Mouse (Mus musculus) olfactory bulb, adult 2 months (tissue): ENCODE results near the gene Il11ra1.

Source experiments
- CTCF ChIP-seq: fragments of 200-500 bp; IDR thresholded peaks from 2 replicates; pipeline ENCODE4 v1.5.1; 2012; ENCODE audit warnings: low read depth, mild to moderate bottlenecking, low read length, moderate library complexity; ENCODE audit not compliant: insufficient read depth
- POLR2A ChIP-seq: fragments of 200-500 bp; IDR thresholded peaks from 2 replicates; pipeline ENCODE4 v1.6.1; 2012; ENCODE audit warnings: mild to moderate bottlenecking, low read depth, low read length, moderate library complexity; ENCODE audit not compliant: insufficient read depth

- no peak for TF ChIP-seq CTCF
- no peak for TF ChIP-seq POLR2A
These were observed 39.5 kb downstream of the Il11ra1 start for GRCm38 (mm10) chr4:41739260-41739659.
